Mouse (Mus musculus) CD8-positive naive resting alpha-beta T cell, adult 57 days (primary cell): ENCODE data around the gene Marco. TPM values are rescaled to one million over a fixed set of nuclear protein-coding genes. Genes with fewer than 3 reads are reported as not detected.

Experiments used
- total RNA-seq: library from RNA; stranded (reverse); gene quantifications from one replicate; pipeline ENCODE4 v1.2.4, GENCODE M21; 2023

Marco gene
- total RNA-seq, result not detected

GRCm38 (mm10) chr1:120504924-120505323 is at the start of gene Marco:
TSS of gene Marco (minus strand) at chr1:120505024.

Other genes starting within 250 kb of the Marco start
- 0.61 TPM for gene Steap3, start 232.3 kb downstream of the Marco start, total RNA-seq
- gene C1ql2, start 164.4 kb downstream of the Marco start, total RNA-seq, result not detected
- not detected for gene En1, start 97.4 kb upstream of the Marco start, total RNA-seq